Comparison of ENCODE assay signal across 11 mouse cellular contexts in genomic region chr9:21329041-21329440, GRCm38 (mm10). TPM values are rescaled to one million over a fixed set of nuclear protein-coding genes. Genes with fewer than 3 reads are reported as not detected.
DNase-seq lines count a peak whose midpoint lies in the region; ATAC-seq lines count a peak whose summit lies in the region.
"Had no signal": no experiment of that assay in that cellular context is flagged by ENCODE, and none has a peak within 500 bp of the region (broad histone marks: within the 10 kb centered on the region; RNA-seq: fewer than 3 reads in every experiment).

No protein-coding gene starts in this region.

- no peak overlapping the region for H3K9ac ChIP-seq in liver, embryonic 12.5 days
- H3K9ac ChIP-seq: forebrain, embryonic 13.5 days; hindbrain, embryonic 12.5 days; limb, embryonic 12.5 days had no signal

- H3K4me2 ChIP-seq in liver, embryonic 12.5 days = no peak overlapping the region
- H3K4me2 ChIP-seq: forebrain, embryonic 13.5 days; hindbrain, embryonic 12.5 days; limb, embryonic 12.5 days had no signal

- 42% methylated on average over 3 of the region's 5 CpGs for WGBS in liver, embryonic 12.5 days (ENCODE audit: insufficient replicate concordance)

- ATAC-seq in CD4-positive, CD25-positive, alpha-beta regulatory T cell, adult 4 months = no peak
- no peak for ATAC-seq in liver, embryonic 12.5 days
- ATAC-seq: forebrain, embryonic 13.5 days had no signal

- no peak overlapping the region for H3K4me3 ChIP-seq in liver, embryonic 12.5 days
- H3K4me3 ChIP-seq: forebrain, embryonic 13.5 days; hindbrain, embryonic 12.5 days; limb, embryonic 12.5 days had no signal

- no peaks in the 10 kb centered on the region for H3K9me3 ChIP-seq in liver, embryonic 12.5 days (replicated peaks)
- H3K9me3 ChIP-seq: forebrain, embryonic 13.5 days; hindbrain, embryonic 12.5 days; limb, embryonic 12.5 days had no signal

- peak; percentile 29 for DNase-seq in CD4-positive, CD25-positive, alpha-beta regulatory T cell, adult 2 months (ENCODE audit: low read depth, low spot score)
- DNase-seq in urinary bladder, postnatal 14 days (ENCODE audit: low spot score) = peak; percentile 45
- no peak for DNase-seq in urinary bladder, postnatal 25 days (ENCODE audit: low spot score)
- DNase-seq in heart, postnatal 4 days = peak; percentile 77
- peak; percentile 82 for DNase-seq in testis, postnatal 14 days (ENCODE audit: low spot score)
- DNase-seq in retina, postnatal 1 day = no peak

- no peak overlapping the region for H3K27ac ChIP-seq in liver, embryonic 12.5 days
- H3K27ac ChIP-seq: forebrain, embryonic 13.5 days; hindbrain, embryonic 12.5 days; limb, embryonic 12.5 days had no signal

- H3K27me3 ChIP-seq in liver, embryonic 12.5 days (replicated peaks) = no peaks in the 10 kb centered on the region
- H3K27me3 ChIP-seq: forebrain, embryonic 13.5 days; hindbrain, embryonic 12.5 days; limb, embryonic 12.5 days had no signal

- H3K4me1 ChIP-seq in liver, embryonic 12.5 days = peaks cover 67% of the 10 kb centered on the region

- peaks cover 3% of the 10 kb centered on the region; the same call in 1 of the 2 replicates for H3K36me3 ChIP-seq in liver, embryonic 12.5 days
- H3K36me3 ChIP-seq: hindbrain, embryonic 12.5 days had no signal

RNA-seq across cellular contexts. Expression of gene Slc44a2, which starts 8.5 kb away (rescaled TPM):
- 100 to 1,000 TPM; 242 to 364 TPM for polyA plus RNA-seq in CD4-positive, CD25-positive, alpha-beta regulatory T cell, adult 4 months (2017; shearing (Covaris generic))
- 10 to 100 TPM; 63.4 to 65.0 TPM for total RNA-seq in heart, postnatal 4 days (2021)
- polyA plus RNA-seq in liver, embryonic 12.5 days (2016; fragmentation: Nextera tagmentation; extraction: Ambion mirVana) = 29.2 and 32.5 TPM in 2 replicates

RNA-seq across cellular contexts. Expression of gene Ap1m2, which starts 16.9 kb away (rescaled TPM):
- polyA plus RNA-seq in CD4-positive, CD25-positive, alpha-beta regulatory T cell, adult 4 months (2017; shearing (Covaris generic)) = 1 to 10 TPM; 2.4 to 2.9 TPM
- not detected for total RNA-seq in heart, postnatal 4 days (2021)
- polyA plus RNA-seq in liver, embryonic 12.5 days (2016; fragmentation: Nextera tagmentation; extraction: Ambion mirVana) = 0.10 and 0.25 TPM in 2 replicates

RNA-seq across cellular contexts. Expression of gene Cdkn2d, which starts 37.8 kb away (rescaled TPM):
- polyA plus RNA-seq in CD4-positive, CD25-positive, alpha-beta regulatory T cell, adult 4 months (2017; shearing (Covaris generic)) = 100 to 1,000 TPM; 124 to 126 TPM
- total RNA-seq in heart, postnatal 4 days (2021) = 10 to 100 TPM; 49.5 to 54.6 TPM
- 87.4 and 88.6 TPM in 2 replicates for polyA plus RNA-seq in liver, embryonic 12.5 days (2016; fragmentation: Nextera tagmentation; extraction: Ambion mirVana)

RNA-seq across cellular contexts. Expression of gene Ilf3, which starts 38.6 kb away (rescaled TPM):
- polyA plus RNA-seq in CD4-positive, CD25-positive, alpha-beta regulatory T cell, adult 4 months (2017; shearing (Covaris generic)) = 100 to 1,000 TPM; 127 to 203 TPM
- total RNA-seq in heart, postnatal 4 days (2021) = 10 to 100 TPM; 79.5 to 80.1 TPM
- 84.1 and 85.3 TPM in 2 replicates for polyA plus RNA-seq in liver, embryonic 12.5 days (2016; fragmentation: Nextera tagmentation; extraction: Ambion mirVana)

RNA-seq across cellular contexts. Expression of gene Kri1, which starts 41.3 kb away (rescaled TPM):
- 10 to 100 TPM; 25.2 to 45.3 TPM for polyA plus RNA-seq in CD4-positive, CD25-positive, alpha-beta regulatory T cell, adult 4 months (2017; shearing (Covaris generic))
- 10 to 100 TPM; 18.5 to 21.0 TPM for total RNA-seq in heart, postnatal 4 days (2021)
- 14.5 and 15.5 TPM in 2 replicates for polyA plus RNA-seq in liver, embryonic 12.5 days (2016; fragmentation: Nextera tagmentation; extraction: Ambion mirVana)

Comparison
In these comparisons a context has a peak if more than half of its experiments do, and no peak if none do; other contexts are left out.
1. DNase-seq: peak in CD4-positive, CD25-positive, alpha-beta regulatory T cell, adult 2 months (single experiment), urinary bladder, postnatal 14 days (single experiment), heart, postnatal 4 days (single experiment) and testis, postnatal 14 days (single experiment); none in urinary bladder, postnatal 25 days (single experiment) and retina, postnatal 1 day (single experiment).